Mouse (Mus musculus): ENCODE data around the gene Ptprt. TPM values are rescaled to one million over a fixed set of nuclear protein-coding genes. Genes with fewer than 3 reads are reported as not detected.

The Ptprt gene
- polyA plus RNA-seq (2017; shearing (Covaris generic)) = not detected

GRCm38 (mm10) chr2:162660941-162661386, at the start of gene Ptprt:
TSS of gene Ptprt (minus strand) at chr2:162661147.
- ATAC-seq = no peak

- ATAC-seq = no peak
Observed at GRCm38 (mm10) chr2:162710443-162710842, 49.5 kb upstream of the Ptprt start.

GRCm38 (mm10) chr2:162699691-162700090, 38.7 kb upstream of the Ptprt start:
- no peak for ATAC-seq

GRCm38 (mm10) chr2:162699036-162699435, 38.1 kb upstream of the Ptprt start:
- ATAC-seq = no peak

- ATAC-seq = no peak
Observed at GRCm38 (mm10) chr2:162698068-162698467, 37.1 kb upstream of the Ptprt start.

- ATAC-seq = no peak
Observed at GRCm38 (mm10) chr2:162697151-162697550, 36.2 kb upstream of the Ptprt start.

GRCm38 (mm10) chr2:162692143-162692542, 31.2 kb upstream of the Ptprt start:
- no peak for ATAC-seq

- ATAC-seq = no peak
Observed at GRCm38 (mm10) chr2:162682674-162683073, 21.7 kb upstream of the Ptprt start.

- no peak for ATAC-seq
Observed at GRCm38 (mm10) chr2:162662431-162662970, 1.6 kb upstream of the Ptprt start.

- ATAC-seq = no peak
Observed at GRCm38 (mm10) chr2:162661733-162662132, 786 bp upstream of the Ptprt start.

GRCm38 (mm10) chr2:162660231-162660940, 561 bp downstream of the Ptprt start:
- no peak for ATAC-seq

GRCm38 (mm10) chr2:162658997-162659396, 1.9 kb downstream of the Ptprt start:
- no peak for ATAC-seq

GRCm38 (mm10) chr2:162657541-162657940, 3.4 kb downstream of the Ptprt start:
- no peak for ATAC-seq

- no peak for ATAC-seq
Observed at GRCm38 (mm10) chr2:162654416-162654815, 6.5 kb downstream of the Ptprt start.

- no peak for ATAC-seq
Observed at GRCm38 (mm10) chr2:162638676-162639075, 22.3 kb downstream of the Ptprt start.

GRCm38 (mm10) chr2:162637537-162637936, 23.4 kb downstream of the Ptprt start:
- no peak for ATAC-seq

- ATAC-seq = no peak
Observed at GRCm38 (mm10) chr2:162636387-162637009, 24.4 kb downstream of the Ptprt start.

GRCm38 (mm10) chr2:162634901-162635300, 26.0 kb downstream of the Ptprt start:
- no peak for ATAC-seq

- no peak for ATAC-seq
Observed at GRCm38 (mm10) chr2:162626076-162626475, 34.9 kb downstream of the Ptprt start.

- no peak for ATAC-seq
Observed at GRCm38 (mm10) chr2:162624707-162625106, 36.2 kb downstream of the Ptprt start.

- ATAC-seq = no peak
Observed at GRCm38 (mm10) chr2:162614256-162614655, 46.7 kb downstream of the Ptprt start.

- ATAC-seq = no peak
Observed at GRCm38 (mm10) chr2:162613480-162613879, 47.5 kb downstream of the Ptprt start.

- ATAC-seq = no peak
Observed at GRCm38 (mm10) chr2:162602721-162603120, 58.2 kb downstream of the Ptprt start.

GRCm38 (mm10) chr2:162591388-162591787, 69.6 kb downstream of the Ptprt start:
- ATAC-seq = no peak

All from activated CD4-positive, CD25-positive, alpha-beta regulatory T cell, adult 4 months (primary cell).